Mouse (Mus musculus): ENCODE results near the gene A430078G23Rik. TPM values are rescaled to one million over a fixed set of nuclear protein-coding genes. Genes with fewer than 3 reads are reported as not detected.

The A430078G23Rik gene
- total and polyA plus RNA-seq, 3 experiments: 2.8 to 3.8 TPM; not detected in 1

GRCm38 (mm10) chr8:3418101-3418500, 64.9 kb downstream of the A430078G23Rik start:
- Histone ChIP-seq H3K9me3 (replicated peaks; ENCODE audit: insufficient read depth, low read length) (no peaks in the 10 kb centered on the region), H3K27ac (ENCODE audit: control insufficient read depth, low read depth, low read length) (no peak overlapping the region), H3K36me3 (ENCODE audit: control insufficient read depth in 1 of 2, insufficient read depth in 2 of 2, low read length in 2 of 2) (peaks cover 0 to 23% of the 10 kb centered on the region in 2 experiments; a peak in 2 of 4 replicates), H3K27me3 (ENCODE audit: control insufficient read depth in 1 of 2, insufficient read depth in 2 of 2, low read length in 2 of 2) (no peaks in the 10 kb centered on the region), H3K4me3 (ENCODE audit: control insufficient read depth in 1 of 2, insufficient read depth in 1 of 2, low read depth in 2 of 2, low read length in 2 of 2) (no peak overlapping the region), H3K4me1 (ENCODE audit: control insufficient read depth in 1 of 2, insufficient read depth in 2 of 2, low read length in 2 of 2) (peaks cover 10 to 22% of the 10 kb centered on the region in 2 experiments), H3K9ac (ENCODE audit: control insufficient read depth, low read depth, low read length, poor library complexity, severe bottlenecking) (no peak overlapping the region), H3K79me2 (ENCODE audit: control insufficient read depth, insufficient read depth, low read length, poor library complexity) (no peaks in the 10 kb centered on the region)
- no peak for DNase-seq (ENCODE audit: low read depth, low spot score)
- TF ChIP-seq MEF2A (IDR thresholded peaks at IDR 0.05; ENCODE audit: extremely low read depth, insufficient replicate concordance, low read depth, low read length, poor library complexity, severe bottlenecking) (no peak), JUND (IDR thresholded peaks at IDR 0.05; ENCODE audit: low read depth, low read length) (no peak)

DNA sequence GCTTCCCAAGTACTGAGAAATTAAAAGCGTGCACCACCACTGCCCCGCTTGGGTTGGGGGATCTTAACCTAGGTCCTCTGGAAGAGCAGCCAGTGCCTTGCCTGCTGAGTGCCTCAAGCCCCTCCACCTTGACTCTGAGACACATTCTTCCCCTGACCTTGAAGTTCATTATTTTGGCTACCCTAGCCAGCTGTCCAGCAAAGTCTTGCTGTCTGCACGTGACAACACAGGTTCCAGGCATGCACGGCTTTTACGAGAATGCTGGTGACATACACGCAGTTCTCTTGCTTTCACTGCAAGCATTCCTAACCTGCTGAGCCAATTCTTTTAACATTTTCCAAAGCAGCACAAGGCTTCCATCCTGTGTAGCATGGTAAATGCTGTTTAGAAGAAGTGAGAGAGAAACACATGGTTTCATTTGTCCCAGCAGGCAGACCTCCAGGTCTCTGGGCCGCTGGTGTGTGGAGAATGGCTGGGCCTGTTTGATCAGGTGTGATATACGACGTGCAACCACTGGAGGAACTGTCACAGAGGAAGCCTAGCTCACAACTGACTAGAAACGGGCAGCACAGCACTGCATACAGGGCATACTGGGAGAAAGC, 67.0 kb downstream of the A430078G23Rik start:
- Histone ChIP-seq H3K4me1 (ENCODE audit: control insufficient read depth in 1 of 2, insufficient read depth in 2 of 2, low read length in 2 of 2) (0 out of 4 replicates have a peak, but pooled peaks cover 0 to 3% of the 10 kb centered on the region in 2 experiments), H3K9ac (ENCODE audit: control insufficient read depth, low read depth, low read length, poor library complexity, severe bottlenecking) (no peak overlapping the region), H3K36me3 (ENCODE audit: control insufficient read depth in 1 of 2, insufficient read depth in 2 of 2, low read length in 2 of 2) (peaks cover 0 to 4% of the 10 kb centered on the region in 2 experiments; a peak in 2 of 4 replicates), H3K27me3 (ENCODE audit: control insufficient read depth in 1 of 2, insufficient read depth in 2 of 2, low read length in 2 of 2) (no peaks in the 10 kb centered on the region), H3K4me3 (ENCODE audit: control insufficient read depth in 1 of 2, insufficient read depth in 1 of 2, low read depth in 2 of 2, low read length in 2 of 2) (no peak overlapping the region), H3K79me2 (ENCODE audit: control insufficient read depth, insufficient read depth, low read length, poor library complexity) (no peaks in the 10 kb centered on the region), H3K9me3 (replicated peaks; ENCODE audit: insufficient read depth, low read length) (no peaks in the 10 kb centered on the region), H3K27ac (ENCODE audit: control insufficient read depth, low read depth, low read length) (no peak overlapping the region)
- DNase-seq (ENCODE audit: low read depth, low spot score): no peak
- no peak for TF ChIP-seq CHD2 (IDR thresholded peaks at IDR 0.05; ENCODE audit: low read length)
- no peak for TF ChIP-seq POLR2A (IDR thresholded peaks at IDR 0.05; ENCODE audit: control insufficient read depth in 1 of 2, insufficient read depth in 1 of 2, low read depth in 1 of 2, low read length in 2 of 2, poor library complexity in 1 of 2)
- TF ChIP-seq ZNF384 (IDR thresholded peaks at IDR 0.05; ENCODE audit: low read depth, low read length): no peak
- no peak for TF ChIP-seq POLR2AphosphoS5 (IDR thresholded peaks at IDR 0.05; ENCODE audit: borderline replicate concordance, low read depth, low read length)
- no peak for TF ChIP-seq CTCF (IDR thresholded peaks at IDR 0.05 in 2 of 3, conservative IDR thresholded peaks at IDR 0.05 in 1 of 3; ENCODE audit: control insufficient read depth in 1 of 3, insufficient read depth in 1 of 3, low read depth in 2 of 3, low read length in 3 of 3, poor library complexity in 1 of 3, severe bottlenecking in 1 of 3)
- TF ChIP-seq HCFC1 (IDR thresholded peaks at IDR 0.05; ENCODE audit: low read depth, low read length): no peak
- no peak for TF ChIP-seq MAFK (IDR thresholded peaks at IDR 0.05; ENCODE audit: borderline replicate concordance, low read depth, low read length)
- no peak for TF ChIP-seq SMC3 (IDR thresholded peaks at IDR 0.05; ENCODE audit: low read depth, low read length)

GRCm38 (mm10) chr8:3421507-3421906, 68.3 kb downstream of the A430078G23Rik start:
- Histone ChIP-seq H3K79me2 (ENCODE audit: control insufficient read depth, insufficient read depth, low read length, poor library complexity) (no peaks in the 10 kb centered on the region), H3K27me3 (ENCODE audit: control insufficient read depth in 1 of 2, insufficient read depth in 2 of 2, low read length in 2 of 2) (no peaks in the 10 kb centered on the region), H3K27ac (ENCODE audit: control insufficient read depth, low read depth, low read length) (no peak overlapping the region), H3K9ac (ENCODE audit: control insufficient read depth, low read depth, low read length, poor library complexity, severe bottlenecking) (no peak overlapping the region), H3K36me3 (ENCODE audit: control insufficient read depth in 1 of 2, insufficient read depth in 2 of 2, low read length in 2 of 2) (no peaks in the 10 kb centered on the region), H3K4me3 (ENCODE audit: control insufficient read depth in 1 of 2, insufficient read depth in 1 of 2, low read depth in 2 of 2, low read length in 2 of 2) (no peak overlapping the region), H3K9me3 (replicated peaks; ENCODE audit: insufficient read depth, low read length) (no peaks in the 10 kb centered on the region), H3K4me1 (ENCODE audit: control insufficient read depth in 1 of 2, insufficient read depth in 2 of 2, low read length in 2 of 2) (no peaks in the 10 kb centered on the region)
- no peak for TF ChIP-seq GATA1 (IDR thresholded peaks at IDR 0.05; ENCODE audit: low read depth, low read length)
- no peak for TF ChIP-seq POLR2AphosphoS2 (IDR thresholded peaks at IDR 0.05; ENCODE audit: low read length)
- TF ChIP-seq ZMIZ1 (IDR thresholded peaks at IDR 0.05; ENCODE audit: low read depth, low read length): no peak
- no peak for TF ChIP-seq POLR2AphosphoS5 (IDR thresholded peaks at IDR 0.05; ENCODE audit: borderline replicate concordance, low read depth, low read length)
- TF ChIP-seq HCFC1 (IDR thresholded peaks at IDR 0.05; ENCODE audit: low read depth, low read length): no peak
- TF ChIP-seq CTCF (IDR thresholded peaks at IDR 0.05 in 2 of 3, conservative IDR thresholded peaks at IDR 0.05 in 1 of 3; ENCODE audit: control insufficient read depth in 1 of 3, insufficient read depth in 1 of 3, low read depth in 2 of 3, low read length in 3 of 3, poor library complexity in 1 of 3, severe bottlenecking in 1 of 3): no peak
- no peak for TF ChIP-seq ETS1 (IDR thresholded peaks at IDR 0.05; ENCODE audit: low read depth, low read length)
- TF ChIP-seq MAZ (IDR thresholded peaks at IDR 0.05; ENCODE audit: low read depth, low read length): no peak
- no peak for DNase-seq (ENCODE audit: low read depth, low spot score)
